ENCODE assay signal across 28 mouse cellular contexts in the genomic region with DNA sequence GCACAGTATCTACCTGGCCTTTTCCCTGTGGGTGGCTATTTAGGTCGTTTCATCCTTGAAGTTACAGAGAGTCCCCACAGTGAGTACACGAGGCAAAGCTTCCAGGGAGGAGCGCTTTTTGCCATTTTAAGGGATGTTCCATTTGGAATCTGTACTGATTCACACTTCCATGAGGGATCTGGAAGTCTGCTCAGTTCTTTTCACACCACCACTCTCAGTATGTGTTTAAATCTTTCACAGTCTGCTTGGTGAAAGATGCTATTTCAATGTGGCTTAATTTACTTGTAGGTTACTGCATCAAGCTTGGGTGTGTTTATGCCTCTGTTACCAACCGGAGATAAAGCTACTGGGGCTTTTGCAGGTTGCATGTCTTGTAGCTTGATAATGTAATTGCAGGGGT.
DNase-seq lines count a peak whose midpoint lies in the region; ATAC-seq and TF ChIP-seq lines count a peak whose summit lies in the region.
"Had no signal": no experiment of that assay in that cellular context is flagged by ENCODE, and none has a peak within 500 bp of the region (broad histone marks: within the 10 kb centered on the region; RNA-seq: fewer than 3 reads in every experiment).

No protein-coding gene starts in this region.

- no peaks in the 10 kb centered on the region for H3K9me3 ChIP-seq in midbrain, embryonic 13.5 days
- H3K9me3 ChIP-seq: limb, embryonic 10.5 days; limb, embryonic 15.5 days; liver, embryonic 13.5 days; midbrain, embryonic 12.5 days; neural tube, embryonic 13.5 days had no signal

- no peak overlapping the region for H3K9ac ChIP-seq in midbrain, embryonic 13.5 days (replicated peaks)
- H3K9ac ChIP-seq: limb, embryonic 15.5 days; liver, embryonic 13.5 days; midbrain, embryonic 12.5 days; neural tube, embryonic 13.5 days had no signal

- no peak for TF ChIP-seq CTCF in layer of hippocampus, adult 2 months (conservative IDR thresholded peaks at IDR 0.05)

- H3K4me3 ChIP-seq in layer of hippocampus, adult 2 months, result no peak overlapping the region
- H3K4me3 ChIP-seq in midbrain, embryonic 13.5 days (replicated peaks), result no peak overlapping the region
- H3K4me3 ChIP-seq: limb, embryonic 10.5 days; limb, embryonic 15.5 days; liver, embryonic 13.5 days; megakaryocyte, embryonic 14.5 days; midbrain, embryonic 12.5 days; neural tube, embryonic 13.5 days had no signal

- peaks cover 32% of the 10 kb centered on the region for H3K4me1 ChIP-seq in midbrain, embryonic 13.5 days (replicated peaks)
- H3K4me1 ChIP-seq: liver, embryonic 13.5 days; megakaryocyte, embryonic 14.5 days had no signal

- ATAC-seq in midbrain, embryonic 13.5 days, result no peak
- ATAC-seq: forebrain, embryonic 14.5 days; hindbrain, embryonic 16.5 days; lung, postnatal 0 days had no signal

- H3K36me3 ChIP-seq in midbrain, embryonic 13.5 days, result no peaks in the 10 kb centered on the region
- H3K36me3 ChIP-seq: limb, embryonic 10.5 days; limb, embryonic 15.5 days; liver, embryonic 13.5 days; midbrain, embryonic 12.5 days; neural tube, embryonic 13.5 days had no signal

- peak overlapping the region; percentile 36; the same call in 1 of the 2 replicates for H3K27ac ChIP-seq in layer of hippocampus, adult 2 months
- H3K27ac ChIP-seq in midbrain, embryonic 13.5 days, result no peak overlapping the region
- H3K27ac ChIP-seq: limb, embryonic 10.5 days; limb, embryonic 15.5 days; liver, embryonic 13.5 days; midbrain, embryonic 12.5 days; neural tube, embryonic 13.5 days had no signal

- intact Hi-C loops in left cerebral cortex, postnatal 14 days (cut with DNase I), result loop anchor here (1.0 to 10.0 kb wide), 2 partner anchors 159 to 493 kb away; no protein-coding TSS in a partner anchor

- DNase-seq in layer of hippocampus, adult 2 months (ENCODE audit: low spot score in 2 of 2), result peak in 1 of 2 experiments; percentile 34
- no peak for DNase-seq in layer of hippocampus, adult 8-10 months (ENCODE audit: low spot score in 2 of 2)
- DNase-seq in right cerebral cortex, adult 2 months (ENCODE audit: low spot score in 2 of 2), result peak; percentile 18 to 27
- DNase-seq in right cerebral cortex, postnatal 25 days, result no peak
- DNase-seq in left cerebral cortex, postnatal 14 days (ENCODE audit: low spot score in 2 of 2), result peak; percentile 41 to 81
- no peak for DNase-seq in spleen, postnatal 14 days (ENCODE audit: low spot score in 2 of 2)
- DNase-seq: adrenal gland, postnatal 25 days; B cell, adult 2 months; cerebellum, adult 18-20 months; cerebellum, postnatal 10 days; gastrocnemius, postnatal 14 days; heart, postnatal 14 days; kidney, adult 2 months; kidney, postnatal 36 days; liver, embryonic 13.5 days; lung, adult 18-20 months; lung, postnatal 4 days; thymus, adult 18-20 months; thymus, postnatal 25 days had no signal

- WGBS in midbrain, embryonic 13.5 days, result 60% methylated on average over 4 of the region's 4 CpGs

- 0 out of 2 replicates have a peak, but pooled peaks cover 15% of the 10 kb centered on the region for H3K27me3 ChIP-seq in midbrain, embryonic 13.5 days

- H3K4me2 ChIP-seq in midbrain, embryonic 13.5 days (replicated peaks), result no peak overlapping the region
- H3K4me2 ChIP-seq: limb, embryonic 15.5 days; liver, embryonic 13.5 days; midbrain, embryonic 12.5 days; neural tube, embryonic 13.5 days had no signal

Comparison
In these comparisons a context has a peak if more than half of its experiments do, and no peak if none do; other contexts are left out.
1. DNase-seq: peak in right cerebral cortex, adult 2 months (2 of 2) and left cerebral cortex, postnatal 14 days (2 of 2); none in layer of hippocampus, adult 8-10 months (0 of 2), right cerebral cortex, postnatal 25 days (single experiment) and spleen, postnatal 14 days (0 of 2).